In genomic region chr1:182520938-182521500, GRCm38 (mm10) we compare ENCODE assay signal across 11 mouse cellular contexts. TPM values are rescaled to one million over a fixed set of nuclear protein-coding genes. Genes with fewer than 3 reads are reported as not detected.
DNase-seq lines count a peak whose midpoint lies in the region; ATAC-seq lines count a peak whose summit lies in the region.
"Had no signal": no experiment of that assay in that cellular context is flagged by ENCODE, and none has a peak within 500 bp of the region (broad histone marks: within the 10 kb centered on the region; RNA-seq: fewer than 3 reads in every experiment).

No protein-coding gene starts in this region.

- H3K27ac ChIP-seq in heart, embryonic 13.5 days (replicated peaks), result peak overlapping the region; percentile 82
- peak overlapping the region; percentile 80; the same call in 1 of the 2 replicates for H3K27ac ChIP-seq in intestine, embryonic 15.5 days

- no peaks in the 10 kb centered on the region for H3K27me3 ChIP-seq in heart, embryonic 13.5 days (replicated peaks)
- no peaks in the 10 kb centered on the region for H3K27me3 ChIP-seq in intestine, embryonic 15.5 days (replicated peaks)

- no peak overlapping the region for H3K4me2 ChIP-seq in heart, embryonic 13.5 days
- H3K4me2 ChIP-seq in intestine, embryonic 15.5 days (replicated peaks), result no peak overlapping the region

- no peaks in the 10 kb centered on the region for H3K9me3 ChIP-seq in heart, embryonic 13.5 days
- no peaks in the 10 kb centered on the region for H3K9me3 ChIP-seq in intestine, embryonic 15.5 days

- H3K4me1 ChIP-seq in heart, embryonic 13.5 days, result peaks cover 45% of the 10 kb centered on the region
- H3K4me1 ChIP-seq in intestine, embryonic 15.5 days (replicated peaks), result peaks cover 20% of the 10 kb centered on the region

- 0 out of 2 replicates have a peak overlapping the region, but pooled peaks have one; percentile 35 for H3K9ac ChIP-seq in heart, embryonic 13.5 days
- no peak overlapping the region for H3K9ac ChIP-seq in intestine, embryonic 15.5 days
- H3K9ac ChIP-seq: liver, postnatal 0 days had no signal

- no peaks in the 10 kb centered on the region for H3K36me3 ChIP-seq in heart, embryonic 13.5 days
- no peaks in the 10 kb centered on the region for H3K36me3 ChIP-seq in intestine, embryonic 15.5 days

- ATAC-seq in heart, embryonic 13.5 days (ENCODE audit: extremely low read depth, insufficient number of reproducible peaks, low FRiP score, low TSS enrichment), result no peak
- no peak for ATAC-seq in intestine, embryonic 15.5 days
- ATAC-seq: liver, postnatal 0 days had no signal

- no peak for DNase-seq in heart, postnatal 4 days
- peak; percentile 56 for DNase-seq in thymus, postnatal 0 days (ENCODE audit: low spot score)
- DNase-seq in thymus, adult 18-20 months, result no peak
- DNase-seq in adrenal gland, postnatal 4 days (ENCODE audit: low spot score in 2 of 2), result no peak
- no peak for DNase-seq in ovary, postnatal 36 days (ENCODE audit: low spot score)
- DNase-seq in retina, embryonic 14.5 days (ENCODE audit: low spot score), result no peak
- DNase-seq: liver, postnatal 0 days had no signal

- H3K4me3 ChIP-seq in heart, embryonic 13.5 days, result no peak overlapping the region
- H3K4me3 ChIP-seq in intestine, embryonic 15.5 days (replicated peaks), result no peak overlapping the region
- H3K4me3 ChIP-seq: erythroblast, embryonic 14.5 days had no signal

- 52% methylated on average over 8 of the region's 8 CpGs for WGBS in heart, embryonic 13.5 days
- WGBS in intestine, embryonic 15.5 days, result 73% methylated on average over 8 of the region's 8 CpGs

RNA-seq across cellular contexts. Expression of gene Capn2, which starts 3.6 kb away (rescaled TPM):
- polyA plus RNA-seq in heart, embryonic 13.5 days (2015; fragmentation: Nextera tagmentation; extraction: Ambion mirVana), result 90.2 and 93.3 TPM in 2 replicates
- 10 to 100 TPM; 86.6 to 89.9 TPM for total RNA-seq in heart, postnatal 4 days (2021)
- polyA plus RNA-seq in thymus, postnatal 0 days (2015; fragmentation: Nextera tagmentation; extraction: Ambion mirVana), result 48.7 and 50.6 TPM in 2 replicates
- polyA plus RNA-seq in intestine, embryonic 15.5 days (2015; fragmentation: Nextera tagmentation; extraction: Ambion mirVana), result 85.5 and 95.1 TPM in 2 replicates
- total RNA-seq in adrenal gland, postnatal 4 days (2021), result 10 to 100 TPM; 67.3 to 72.8 TPM

RNA-seq across cellular contexts. Expression of gene Capn8, which starts 43.8 kb away (rescaled TPM):
- polyA plus RNA-seq in heart, embryonic 13.5 days (2015; fragmentation: Nextera tagmentation; extraction: Ambion mirVana), result not detected in 2 replicates
- total RNA-seq in heart, postnatal 4 days (2021), result not detected
- polyA plus RNA-seq in thymus, postnatal 0 days (2015; fragmentation: Nextera tagmentation; extraction: Ambion mirVana), result 0.18 and 0.21 TPM in 2 replicates
- 2.5 and 3.3 TPM in 2 replicates for polyA plus RNA-seq in intestine, embryonic 15.5 days (2015; fragmentation: Nextera tagmentation; extraction: Ambion mirVana)
- under 1 TPM in 1 of 2 experiments, not detected in 1; 0.11 TPM for total RNA-seq in adrenal gland, postnatal 4 days (2021)
- total RNA-seq: layer of hippocampus, adult 8-10 months had no signal
- polyA plus RNA-seq: erythroblast, embryonic 14.5 days; liver, postnatal 0 days had no signal
